Mouse (Mus musculus): ENCODE data around the gene Farp1. TPM values are rescaled to one million over a fixed set of nuclear protein-coding genes. Genes with fewer than 3 reads are reported as not detected.

Gene Farp1
- polyA plus RNA-seq, 1 experiment from 2014 or later, result 35.6 TPM

- WGBS, result 60% methylated on average over 6 of the region's 6 CpGs
- peaks cover 49% of the 10 kb centered on the region for H3K4me1 ChIP-seq
- H3K27me3 ChIP-seq, result no peaks in the 10 kb centered on the region
- H3K4me2 ChIP-seq (replicated peaks), result no peak overlapping the region
- no peak overlapping the region for H3K9ac ChIP-seq (replicated peaks)
- H3K27ac ChIP-seq (replicated peaks), result peak overlapping the region; percentile 32
- no peak overlapping the region for H3K4me3 ChIP-seq
- no peaks in the 10 kb centered on the region for H3K9me3 ChIP-seq
- no peaks in the 10 kb centered on the region for H3K36me3 ChIP-seq
- ATAC-seq (replicated peaks), result no peak
These were observed 117.8 kb downstream of the Farp1 start for GRCm38 (mm10) chr14:121152771-121153170.

- 20% methylated on average over 7 of the region's 7 CpGs for WGBS
These were observed 118.3 kb downstream of the Farp1 start for GRCm38 (mm10) chr14:121153260-121153659.

GRCm38 (mm10) chr14:121155173-121155572 lies 120.2 kb downstream of the Farp1 start:
- no peak overlapping the region for H3K9ac ChIP-seq (replicated peaks)
- H3K36me3 ChIP-seq, result no peaks in the 10 kb centered on the region
- H3K4me2 ChIP-seq (replicated peaks), result no peak overlapping the region
- H3K27ac ChIP-seq (replicated peaks), result peak overlapping the region; percentile 39; the same call in 1 of the 2 replicates
- WGBS, result 66% methylated on average over 4 of the region's 4 CpGs
- ATAC-seq (replicated peaks), result no peak
- no peaks in the 10 kb centered on the region for H3K9me3 ChIP-seq
- peaks cover 48% of the 10 kb centered on the region for H3K4me1 ChIP-seq
- H3K4me3 ChIP-seq, result no peak overlapping the region
- H3K27me3 ChIP-seq, result no peaks in the 10 kb centered on the region

More at GRCm38 (mm10) chr14:121153260-121153659, 118.3 kb downstream of the Farp1 start:
- Histone ChIP-seq H3K9ac (replicated peaks) (no peak overlapping the region), H3K36me3 (no peaks in the 10 kb centered on the region), H3K4me2 (replicated peaks) (no peak overlapping the region), H3K9me3 (no peaks in the 10 kb centered on the region), H3K4me1 (peaks cover 44% of the 10 kb centered on the region), H3K27ac (replicated peaks) (peak overlapping the region; percentile 32), H3K4me3 (no peak overlapping the region), H3K27me3 (no peaks in the 10 kb centered on the region)
- ATAC-seq (replicated peaks), result peak; percentile 5; the same call in 1 of the 2 replicates

GRCm38 (mm10) chr14:121158616-121159015 lies 123.6 kb downstream of the Farp1 start:
- Histone ChIP-seq H3K9me3 (no peaks in the 10 kb centered on the region), H3K4me2 (replicated peaks) (no peak overlapping the region), H3K36me3 (no peaks in the 10 kb centered on the region), H3K4me3 (no peak overlapping the region), H3K4me1 (peaks cover 30% of the 10 kb centered on the region), H3K9ac (replicated peaks) (no peak overlapping the region), H3K27ac (replicated peaks) (no peak overlapping the region), H3K27me3 (no peaks in the 10 kb centered on the region)
- 83% methylated on average over 2 of the region's 2 CpGs for WGBS
- ATAC-seq (replicated peaks), result no peak

GRCm38 (mm10) chr14:121162822-121163221 lies 127.8 kb downstream of the Farp1 start:
- Histone ChIP-seq H3K36me3 (no peaks in the 10 kb centered on the region), H3K4me1 (peaks cover 31% of the 10 kb centered on the region), H3K9me3 (no peaks in the 10 kb centered on the region), H3K27me3 (no peaks in the 10 kb centered on the region), H3K4me3 (no peak overlapping the region), H3K4me2 (replicated peaks) (no peak overlapping the region), H3K9ac (replicated peaks) (no peak overlapping the region), H3K27ac (replicated peaks) (no peak overlapping the region)
- ATAC-seq (replicated peaks), result no peak
- 94% methylated on average over 2 of the region's 2 CpGs for WGBS

GRCm38 (mm10) chr14:121164866-121165265 lies 129.9 kb downstream of the Farp1 start:
- H3K9me3 ChIP-seq, result no peaks in the 10 kb centered on the region
- ATAC-seq (replicated peaks), result no peak
- H3K36me3 ChIP-seq, result no peaks in the 10 kb centered on the region
- 98% methylated on average over 1 of the region's 1 CpGs for WGBS
- H3K9ac ChIP-seq (replicated peaks), result no peak overlapping the region
- H3K27ac ChIP-seq (replicated peaks), result peak overlapping the region; percentile 20
- peaks cover 28% of the 10 kb centered on the region for H3K4me1 ChIP-seq
- no peak overlapping the region for H3K4me2 ChIP-seq (replicated peaks)
- H3K4me3 ChIP-seq, result no peak overlapping the region
- no peaks in the 10 kb centered on the region for H3K27me3 ChIP-seq

GRCm38 (mm10) chr14:121165408-121166037 lies 130.5 kb downstream of the Farp1 start:
- no peaks in the 10 kb centered on the region for H3K9me3 ChIP-seq
- ATAC-seq (replicated peaks), result peak; percentile 71
- H3K9ac ChIP-seq (replicated peaks), result no peak overlapping the region
- H3K36me3 ChIP-seq, result no peaks in the 10 kb centered on the region
- H3K27me3 ChIP-seq, result no peaks in the 10 kb centered on the region
- no peak overlapping the region for H3K4me3 ChIP-seq
- WGBS, result 32% methylated on average over 6 of the region's 6 CpGs
- H3K27ac ChIP-seq (replicated peaks), result peak overlapping the region; percentile 20
- H3K4me1 ChIP-seq, result peaks cover 21% of the 10 kb centered on the region
- no peak overlapping the region for H3K4me2 ChIP-seq (replicated peaks)

- no peak; the same call in 1 of the 2 replicates for ATAC-seq (replicated peaks)
These were observed 131.0 kb downstream of the Farp1 start for GRCm38 (mm10) chr14:121166038-121166436.

GRCm38 (mm10) chr14:121168716-121169115 lies 133.7 kb downstream of the Farp1 start:
- no peaks in the 10 kb centered on the region for H3K27me3 ChIP-seq
- no peaks in the 10 kb centered on the region for H3K36me3 ChIP-seq
- peaks cover 44% of the 10 kb centered on the region for H3K4me1 ChIP-seq
- ATAC-seq (replicated peaks), result no peak
- H3K9me3 ChIP-seq, result no peaks in the 10 kb centered on the region
- 52% methylated on average over 3 of the region's 3 CpGs for WGBS
- H3K27ac ChIP-seq (replicated peaks), result no peak overlapping the region
- no peak overlapping the region for H3K4me2 ChIP-seq (replicated peaks)
- H3K4me3 ChIP-seq, result no peak overlapping the region
- H3K9ac ChIP-seq (replicated peaks), result no peak overlapping the region

More at GRCm38 (mm10) chr14:121166038-121166436, 131.0 kb downstream of the Farp1 start:
- Histone ChIP-seq H3K36me3 (no peaks in the 10 kb centered on the region), H3K27ac (replicated peaks) (peak overlapping the region; percentile 20; the same call in 1 of the 2 replicates), H3K4me2 (replicated peaks) (no peak overlapping the region), H3K9ac (replicated peaks) (no peak overlapping the region), H3K4me3 (no peak overlapping the region), H3K4me1 (peaks cover 22% of the 10 kb centered on the region), H3K27me3 (no peaks in the 10 kb centered on the region), H3K9me3 (no peaks in the 10 kb centered on the region)
- WGBS, result 74% methylated on average over 7 of the region's 7 CpGs

- no peaks in the 10 kb centered on the region for H3K27me3 ChIP-seq
- H3K9ac ChIP-seq (replicated peaks), result no peak overlapping the region
- no peak overlapping the region for H3K4me3 ChIP-seq
- no peak for ATAC-seq (replicated peaks)
- peaks cover 39% of the 10 kb centered on the region for H3K4me1 ChIP-seq
- no peak overlapping the region for H3K4me2 ChIP-seq (replicated peaks)
- no peak overlapping the region for H3K27ac ChIP-seq (replicated peaks)
- no peaks in the 10 kb centered on the region for H3K36me3 ChIP-seq
- WGBS, result 93% methylated on average over 9 of the region's 9 CpGs
- no peaks in the 10 kb centered on the region for H3K9me3 ChIP-seq
These were observed 135.3 kb downstream of the Farp1 start for GRCm38 (mm10) chr14:121170321-121170720.

- Histone ChIP-seq H3K4me1 (peaks cover 41% of the 10 kb centered on the region), H3K27ac (replicated peaks) (peak overlapping the region; percentile 88), H3K27me3 (no peaks in the 10 kb centered on the region), H3K36me3 (no peaks in the 10 kb centered on the region), H3K4me2 (replicated peaks) (peak overlapping the region; percentile 36), H3K9me3 (no peaks in the 10 kb centered on the region), H3K9ac (replicated peaks) (peak overlapping the region; percentile 22; the same call in 1 of the 2 replicates), H3K4me3 (peak overlapping the region; percentile 26)
- ATAC-seq (replicated peaks), result peak; percentile 71
- 8% methylated on average over 19 of the region's 19 CpGs for WGBS
These were observed 137.4 kb downstream of the Farp1 start for GRCm38 (mm10) chr14:121172065-121173036.

- Histone ChIP-seq H3K4me2 (replicated peaks) (no peak overlapping the region), H3K4me1 (peaks cover 41% of the 10 kb centered on the region), H3K27me3 (no peaks in the 10 kb centered on the region), H3K9ac (replicated peaks) (no peak overlapping the region), H3K9me3 (no peaks in the 10 kb centered on the region), H3K4me3 (no peak overlapping the region), H3K27ac (replicated peaks) (0 out of 2 replicates have a peak overlapping the region, but pooled peaks have one; percentile 11), H3K36me3 (no peaks in the 10 kb centered on the region)
- WGBS, result 87% methylated on average over 9 of the region's 9 CpGs
- no peak for ATAC-seq (replicated peaks)
These were observed 140.4 kb downstream of the Farp1 start for GRCm38 (mm10) chr14:121175385-121175784.

Measured in forebrain, embryonic 15.5 days (tissue).